Mouse (Mus musculus) E14TG2a.4 (cell line): ENCODE measurements at regions not wholly inside any gene's neighbourhood (a gene's known extent, or its start where the extent isn't known, plus 50 kb on each side); places are given as distances from the start of the nearest gene placed in this dataset.

Experiments used
- CTCF ChIP-seq: conservative IDR thresholded peaks from 2 replicates; pipeline ENCODE4 v1.5.1; 2014; ENCODE audit warnings: low read length
- NANOG ChIP-seq: IDR thresholded peaks from 2 replicates; pipeline ENCODE4 v1.6.1; 2014; ENCODE audit warnings: borderline replicate concordance, low read length, mixed read lengths
- POU5F1 ChIP-seq: IDR thresholded peaks from 2 replicates; pipeline ENCODE4 v1.6.1; 2014; ENCODE audit warnings: low read length, borderline replicate concordance

GRCm38 (mm10) chr13:73070531-73070908 is 189.8 kb upstream of the Irx4 start:
- TF ChIP-seq CTCF (no peak), POU5F1 (no peak), NANOG (no peak)
